Mouse (Mus musculus) thymus, adult 2 months (tissue): ENCODE results near the gene Mri1. TPM values are rescaled to one million over a fixed set of nuclear protein-coding genes. Genes with fewer than 3 reads are reported as not detected.
"Not testable (repeated sequence)": the region's sequence is repeated elsewhere in the genome, so short reads cannot be mapped to it uniquely, and the experiment has no call there.

Experiments
- DNase-seq: peaks from one replicate; pipeline ENCODE4 v3.0.0; 2021
- H3K27ac ChIP-seq: fragments of 200-500 bp; 2 replicates; pipeline ENCODE4 v1.5.1; 2012; ENCODE audit warnings: low read length, control low read depth; ENCODE audit not compliant: control insufficient read depth, insufficient read depth
- H3K27me3 ChIP-seq: fragments of 200-500 bp; 2 replicates; pipeline ENCODE4 v1.6.1; 2012; ENCODE audit warnings: mild to moderate bottlenecking, low read length, moderate library complexity, mixed read lengths; ENCODE audit not compliant: control insufficient read depth, insufficient read depth
- H3K36me3 ChIP-seq: fragments of 200-500 bp; 2 replicates; pipeline ENCODE4 v1.6.1; 2012; ENCODE audit warnings: mild to moderate bottlenecking, low read length, moderate library complexity; ENCODE audit not compliant: control insufficient read depth, insufficient read depth
- H3K4me1 ChIP-seq: fragments of 200-500 bp; replicated peaks from 2 replicates; pipeline ENCODE4 v1.6.1; 2012; ENCODE audit warnings: low read length; ENCODE audit not compliant: control insufficient read depth, insufficient read depth
- H3K4me3 ChIP-seq: fragments of 200-500 bp; 2 replicates; pipeline ENCODE4 v1.5.1; 2012; ENCODE audit warnings: mild to moderate bottlenecking, low read length, control low read depth, moderate library complexity; ENCODE audit not compliant: control insufficient read depth, insufficient read depth
- CTCF ChIP-seq: fragments of 200-500 bp; IDR thresholded peaks from 2 replicates; pipeline ENCODE4 v1.5.1; 2012; ENCODE audit warnings: mild to moderate bottlenecking, control low read depth, low read length, moderate library complexity, borderline replicate concordance; ENCODE audit not compliant: control insufficient read depth, poor library complexity, insufficient read depth; ENCODE audit errors: extremely low read depth
- POLR2A ChIP-seq: fragments of 200-500 bp; IDR thresholded peaks from 2 replicates; pipeline ENCODE4 v1.6.1; 2012; ENCODE audit warnings: mild to moderate bottlenecking, low read length, control low read depth, moderate library complexity; ENCODE audit not compliant: control insufficient read depth, poor library complexity, insufficient read depth; ENCODE audit errors: extremely low read depth
- WGBS: fragments of 180-500 bp; shearing (Covaris S2); methylation state at CpG from one replicate; pipeline ENCODE4 v1.1.7; 2018; 5-methylcytosine and 5-hydroxymethylcytosine counted together
- polyA plus RNA-seq: library from polyadenylated mRNA; depleted of rRNA; stranded (reverse); fragments of >200 nt; gene quantifications from 2 replicates; pipeline ENCODE4 v1.2.3, GENCODE M21; 2012; rRNA removed

Gene Mri1
- 89.6 and 107 TPM in 2 replicates for polyA plus RNA-seq

- WGBS: under 1% methylated on average over 64 of the region's 64 CpGs
- H3K27me3 ChIP-seq: no peaks in the 10 kb centered on the region
- H3K4me1 ChIP-seq: peaks cover 9% of the 10 kb centered on the region
- peak; percentile 70 for DNase-seq
- TF ChIP-seq CTCF (peak; percentile 46; the same call in 1 of the 2 replicates), POLR2A (peak; percentile 33; the same call in 1 of the 2 replicates)
- peak within 1 kb of the TSS; percentile 85 for H3K4me3 ChIP-seq
- H3K36me3 ChIP-seq: no peaks in the 10 kb centered on the region; the same call in 1 of the 2 replicates
- H3K27ac ChIP-seq: peak within 1 kb of the TSS; percentile 45
These were observed at the start of gene Mri1 for GRCm38 (mm10) chr8:84256822-84257610. Gene Mri1 (minus strand): TSS chr8:84257326.

GRCm38 (mm10) chr8:84303951-84304350, 46.8 kb upstream of the Mri1 start:
- no peaks in the 10 kb centered on the region for H3K36me3 ChIP-seq
- no peaks in the 10 kb centered on the region for H3K4me1 ChIP-seq
- no peak for TF ChIP-seq CTCF
- no peak for TF ChIP-seq POLR2A
- no peak overlapping the region for H3K27ac ChIP-seq
- no peak overlapping the region for H3K4me3 ChIP-seq
- H3K27me3 ChIP-seq: no peaks in the 10 kb centered on the region
- WGBS: 84% methylated on average over 2 of the region's 2 CpGs
- no peak for DNase-seq

- Histone ChIP-seq H3K27ac (no peak overlapping the region), H3K36me3 (no peaks in the 10 kb centered on the region), H3K27me3 (no peaks in the 10 kb centered on the region), H3K4me1 (no peaks in the 10 kb centered on the region), H3K4me3 (no peak overlapping the region)
- 80% methylated on average over 5 of the region's 5 CpGs for WGBS
- no peak for TF ChIP-seq POLR2A
- TF ChIP-seq CTCF: no peak
- DNase-seq: no peak
These were observed 40.1 kb upstream of the Mri1 start for GRCm38 (mm10) chr8:84297029-84297785.

GRCm38 (mm10) chr8:84291688-84292087, 34.6 kb upstream of the Mri1 start:
- 27% methylated on average over 8 of the region's 8 CpGs for WGBS
- no peaks in the 10 kb centered on the region for H3K27me3 ChIP-seq
- H3K27ac ChIP-seq: no peak overlapping the region
- TF ChIP-seq POLR2A: no peak
- TF ChIP-seq CTCF: peak; percentile 55; the same call in 1 of the 2 replicates
- no peaks in the 10 kb centered on the region for H3K36me3 ChIP-seq
- H3K4me1 ChIP-seq: no peaks in the 10 kb centered on the region
- peak; percentile 43 for DNase-seq
- no peak overlapping the region for H3K4me3 ChIP-seq

GRCm38 (mm10) chr8:84291086-84291485, 34.0 kb upstream of the Mri1 start:
- Histone ChIP-seq H3K4me3 (no peak overlapping the region), H3K4me1 (no peaks in the 10 kb centered on the region), H3K27ac (no peak overlapping the region), H3K36me3 (no peaks in the 10 kb centered on the region), H3K27me3 (no peaks in the 10 kb centered on the region)
- DNase-seq: no peak
- TF ChIP-seq CTCF: no peak
- TF ChIP-seq POLR2A: no peak
- WGBS: 88% methylated on average over 5 of the region's 5 CpGs

GRCm38 (mm10) chr8:84288892-84289291, 31.8 kb upstream of the Mri1 start:
- WGBS: 79% methylated on average over 2 of the region's 2 CpGs
- DNase-seq: peak; percentile 29
- TF ChIP-seq CTCF (no peak), POLR2A (no peak)
- H3K27ac ChIP-seq: no peak overlapping the region
- H3K27me3 ChIP-seq: no peaks in the 10 kb centered on the region
- no peaks in the 10 kb centered on the region for H3K36me3 ChIP-seq
- H3K4me1 ChIP-seq: no peaks in the 10 kb centered on the region
- no peak overlapping the region for H3K4me3 ChIP-seq

GRCm38 (mm10) chr8:84285665-84286064, 28.5 kb upstream of the Mri1 start:
- not testable (repeated sequence) for H3K4me1 ChIP-seq, H3K27ac ChIP-seq, H3K36me3 ChIP-seq, H3K4me3 ChIP-seq, H3K27me3 ChIP-seq
- peak; percentile 70 for DNase-seq
- WGBS: 50% methylated on average over 5 of the region's 5 CpGs
